Mouse (Mus musculus) small intestine, adult 2 months (tissue): Measurements from ENCODE around the gene Xpo1.
"Not testable (repeated sequence)": the region's sequence is repeated elsewhere in the genome, so short reads cannot be mapped to it uniquely, and the experiment has no call there.

ENCODE experiments used
- CTCF ChIP-seq: fragments of 200-500 bp; IDR thresholded peaks from 2 replicates; pipeline ENCODE4 v1.5.1; 2012; ENCODE audit warnings: low read depth, mild to moderate bottlenecking, control low read depth, inconsistent platforms, low read length, moderate library complexity, mixed read lengths; ENCODE audit not compliant: insufficient replicate concordance, insufficient read length; ENCODE audit errors: extremely low read depth
- POLR2A ChIP-seq: fragments of 200-500 bp; IDR thresholded peaks from 2 replicates; pipeline ENCODE4 v1.6.1; 2012; ENCODE audit warnings: low read depth, mild to moderate bottlenecking, control low read depth, inconsistent platforms, low read length, moderate library complexity

- TF ChIP-seq CTCF, POLR2A: not testable (repeated sequence)
Observed at GRCm38 (mm10) chr11:23305101-23305672, 49.3 kb downstream of the Xpo1 start.
